Mouse (Mus musculus) heart, embryonic 14.5 days (tissue): ENCODE results near the gene Aqp9. TPM values are rescaled to one million over a fixed set of nuclear protein-coding genes. Genes with fewer than 3 reads are reported as not detected.

Experiments
- ATAC-seq: fragments of 200-750 bp; cut with Nextera tagmentation; 2 replicates; pipeline ENCODE4 v1.8.0; 2017; ENCODE audit warnings: low read depth, moderate TSS enrichment; ENCODE audit not compliant: insufficient number of reproducible peaks, insufficient read depth, low FRiP score
- H3K27ac ChIP-seq, 2 experiments: fragments of 200-500 bp in 1 of 2; fragments of 300-500 bp in 1 of 2; sonication (generic) in 1 of 2; replicated peaks in 1 of 2; 2 replicates each; pipeline ENCODE4 v1.5.1; 2012 to 2014; ENCODE audit warnings: low read depth in 2 of 2, low read length in 2 of 2, control low read depth in 1 of 2, mild to moderate bottlenecking in 1 of 2, mixed read lengths in 1 of 2; ENCODE audit not compliant: control insufficient read depth in 1 of 2, insufficient read depth in 1 of 2
- H3K27me3 ChIP-seq: fragments of 300-500 bp; sonication (generic); 2 replicates; pipeline ENCODE4 v1.6.1; 2014; ENCODE audit warnings: mild to moderate bottlenecking, low read length, control low read depth; ENCODE audit not compliant: control insufficient read depth, insufficient read depth
- H3K36me3 ChIP-seq: fragments of 300-500 bp; sonication (generic); 2 replicates; pipeline ENCODE4 v1.6.1; 2014; ENCODE audit warnings: mild to moderate bottlenecking, control low read depth, low read length, mixed read lengths; ENCODE audit not compliant: control insufficient read depth, insufficient read depth
- H3K4me1 ChIP-seq, 2 experiments: fragments of 200-500 bp in 1 of 2; fragments of 300-500 bp in 1 of 2; sonication (generic) in 1 of 2; 2 replicates each; pipeline ENCODE4 v1.6.1; 2012 to 2014; ENCODE audit warnings: low read length in 2 of 2, control low read depth in 1 of 2, mixed read lengths in 1 of 2; ENCODE audit not compliant: control insufficient read depth in 2 of 2, insufficient read depth in 2 of 2
- H3K4me2 ChIP-seq: fragments of 300-500 bp; sonication (generic); 2 replicates; pipeline ENCODE4 v1.6.1; 2014; ENCODE audit warnings: mild to moderate bottlenecking, low read length
- H3K4me3 ChIP-seq, 2 experiments: fragments of 200-500 bp in 1 of 2; fragments of 300-500 bp in 1 of 2; sonication (generic) in 1 of 2; 2 replicates each; pipeline ENCODE4 v1.5.1; 2012 to 2014; ENCODE audit warnings: low read length in 2 of 2, mild to moderate bottlenecking in 2 of 2, control low read depth in 1 of 2, low read depth in 1 of 2, moderate library complexity in 1 of 2; ENCODE audit not compliant: control insufficient read depth in 1 of 2, insufficient read depth in 1 of 2
- H3K9ac ChIP-seq: fragments of 300-500 bp; sonication (generic); 2 replicates; pipeline ENCODE4 v1.6.1; 2014; ENCODE audit warnings: mild to moderate bottlenecking, low read length
- H3K9me3 ChIP-seq: fragments of 300-500 bp; sonication (generic); 2 replicates; pipeline ENCODE4 v1.6.1; 2016; ENCODE audit warnings: low read length, control low read depth; ENCODE audit not compliant: control insufficient read depth
- WGBS: fragments of 180-500 bp; shearing (Covaris S2); extraction: QIAGEN DNeasy Blood & Tissue Kit; methylation state at CpG from one replicate; pipeline ENCODE4 v1.1.7; 2014; 5-methylcytosine and 5-hydroxymethylcytosine counted together
- polyA plus RNA-seq: library from polyadenylated mRNA; unstranded; fragments of >200 nt; fragmentation: Nextera tagmentation; extraction: Ambion mirVana; gene quantifications from 2 replicates; pipeline ENCODE4 v1.2.1, GENCODE M21; 2014

The Aqp9 gene
- polyA plus RNA-seq, 1 experiment from 2014 or later, result 0.22 TPM

DNA sequence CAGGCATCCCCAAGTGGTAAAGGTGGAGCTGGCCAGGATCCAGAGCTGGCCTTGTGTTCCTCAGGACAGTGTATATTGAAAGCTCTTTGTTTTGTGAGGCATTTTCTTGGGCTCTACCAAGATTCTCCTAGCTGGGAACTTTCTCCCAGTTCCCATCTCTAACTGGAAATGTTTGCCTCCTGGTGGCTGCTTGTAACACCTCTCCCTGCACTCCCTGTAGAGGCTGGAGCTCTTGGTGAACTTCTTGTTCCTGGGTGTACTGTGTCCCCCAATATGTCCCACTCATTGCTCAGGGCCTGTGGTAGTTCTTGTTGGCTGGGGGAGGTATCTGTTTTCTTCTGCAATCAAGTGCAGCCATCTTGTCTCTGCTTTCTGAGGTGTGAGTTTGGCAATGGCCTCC, 104.9 kb downstream of the Aqp9 start:
- Histone ChIP-seq H3K9ac (no peak overlapping the region), H3K4me3 (no peak overlapping the region), H3K27me3 (no peaks in the 10 kb centered on the region), H3K9me3 (no peaks in the 10 kb centered on the region), H3K36me3 (no peaks in the 10 kb centered on the region), H3K27ac (no peak overlapping the region), H3K4me2 (no peak overlapping the region), H3K4me1 (peaks cover 0 to 5% of the 10 kb centered on the region in 2 experiments; a peak in 1 of 4 replicates)
- no peak for ATAC-seq

DNA sequence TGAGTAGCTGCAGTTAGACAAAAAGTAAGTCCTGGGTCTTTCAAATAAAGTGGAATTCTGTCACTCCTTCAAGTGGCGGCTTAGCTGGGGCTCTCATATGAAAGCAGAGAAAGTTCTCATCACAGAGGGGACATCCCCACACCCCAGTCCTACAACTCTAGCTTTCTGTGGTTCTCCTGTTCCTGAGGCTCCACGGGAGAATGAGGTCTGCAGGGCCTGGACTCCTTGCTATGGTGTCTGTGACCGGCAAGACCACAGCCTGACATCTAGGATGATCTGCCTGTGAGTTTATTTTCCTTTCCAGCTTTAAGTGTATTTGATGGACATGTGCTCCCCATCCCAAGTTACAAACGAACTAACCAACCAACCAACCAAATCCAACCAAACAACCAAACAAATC, 105.5 kb downstream of the Aqp9 start:
- Histone ChIP-seq H3K4me2 (no peak overlapping the region), H3K9me3 (no peaks in the 10 kb centered on the region), H3K36me3 (no peaks in the 10 kb centered on the region), H3K4me3 (no peak overlapping the region), H3K9ac (no peak overlapping the region), H3K4me1 (peaks cover 0 to 6% of the 10 kb centered on the region in 2 experiments; a peak in 1 of 4 replicates), H3K27me3 (no peaks in the 10 kb centered on the region), H3K27ac (no peak overlapping the region)
- 76% methylated on average over 4 of the region's 4 CpGs for WGBS
- no peak for ATAC-seq

DNA sequence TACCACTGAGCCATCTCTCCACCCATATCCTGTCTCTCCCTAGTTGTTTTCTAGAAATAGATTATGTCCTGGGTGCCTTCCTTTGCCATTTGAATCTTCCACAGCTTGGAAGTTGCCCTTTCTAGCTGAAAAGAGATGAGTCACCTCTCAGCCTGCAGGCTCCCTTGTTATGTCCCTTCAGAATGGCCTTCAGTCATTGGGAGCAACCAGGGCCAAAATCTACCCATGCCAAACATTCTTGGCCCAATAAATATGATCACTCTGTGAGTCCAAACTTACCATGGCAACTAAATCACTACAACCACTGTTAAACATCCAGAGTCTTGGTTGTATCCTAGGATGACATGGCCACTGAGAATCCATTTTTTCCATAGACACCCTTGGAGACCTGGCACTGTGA, 106.2 kb downstream of the Aqp9 start:
- Histone ChIP-seq H3K27ac (no peak overlapping the region), H3K27me3 (no peaks in the 10 kb centered on the region), H3K9ac (no peak overlapping the region), H3K4me1 (peaks cover 0 to 6% of the 10 kb centered on the region in 2 experiments; a peak in 1 of 4 replicates), H3K9me3 (no peaks in the 10 kb centered on the region), H3K4me3 (no peak overlapping the region), H3K36me3 (no peaks in the 10 kb centered on the region), H3K4me2 (no peak overlapping the region)
- no peak for ATAC-seq

Other genes with a start within 250 kb of the Aqp9 start
- 0.19 and 0.38 TPM in 2 replicates for gene Lipc, start 216.5 kb downstream of the Aqp9 start, polyA plus RNA-seq
- 26.0 and 28.8 TPM in 2 replicates for gene Aldh1a2, start 47.1 kb upstream of the Aqp9 start, polyA plus RNA-seq